In genomic region chr7:115274836-115275235, GRCm38 (mm10) we compare ENCODE assay signal across 13 mouse cellular contexts.
DNase-seq lines count a peak whose midpoint lies in the region; ATAC-seq and TF ChIP-seq lines count a peak whose summit lies in the region.
"Had no signal": no experiment of that assay in that cellular context is flagged by ENCODE, and none has a peak within 500 bp of the region (broad histone marks: within the 10 kb centered on the region; RNA-seq: fewer than 3 reads in every experiment).

No protein-coding gene starts in this region.

- peak; percentile 9 for DNase-seq in adrenal gland, postnatal 14 days
- DNase-seq in adrenal gland, adult 18-20 months (ENCODE audit: low spot score in 2 of 2), result no peak
- DNase-seq in liver, adult 2 months (ENCODE audit: extremely low read depth, low read depth, low spot score), result peak; percentile 80
- DNase-seq in liver, embryonic 11.5 days (ENCODE audit: low spot score), result no peak
- DNase-seq in kidney, adult 8-10 months, result peak; percentile 17 to 25
- DNase-seq in skeletal muscle tissue, adult 2 months (ENCODE audit: low read depth, low spot score), result peak; percentile 57
- DNase-seq in right cerebral cortex, postnatal 10 days (ENCODE audit: low spot score in 2 of 2), result no peak
- DNase-seq: liver, embryonic 13.5 days; thymus, postnatal 4 days had no signal

- TF ChIP-seq POLR2A in liver, adult 2 months (IDR thresholded peaks at IDR 0.05; ENCODE audit: extremely low read depth, insufficient read depth, low read length), result no peak

- no peaks in the 10 kb centered on the region for H3K9me3 ChIP-seq in liver, embryonic 11.5 days (ENCODE audit: control insufficient read depth, low read length)
- H3K9me3 ChIP-seq: liver, embryonic 13.5 days; midbrain, embryonic 12.5 days had no signal

- WGBS in liver, adult 2 months, result 16% methylated on average over 3 of the region's 3 CpGs
- WGBS in liver, embryonic 11.5 days, result 74% methylated on average over 3 of the region's 3 CpGs

- H3K79me2 ChIP-seq in liver, adult 2 months (ENCODE audit: control insufficient read depth, insufficient read depth, low read length), result no peaks in the 10 kb centered on the region

- no peak overlapping the region for H3K4me3 ChIP-seq in liver, adult 2 months (ENCODE audit: insufficient read depth, low read depth, low read length)
- H3K4me3 ChIP-seq in liver, embryonic 11.5 days (ENCODE audit: low read depth, low read length), result no peak overlapping the region
- H3K4me3 ChIP-seq: erythroblast, embryonic 14.5 days; left cerebral cortex, adult 2 months; liver, embryonic 13.5 days; midbrain, embryonic 12.5 days had no signal

- no peak overlapping the region for H3K9ac ChIP-seq in liver, adult 2 months (ENCODE audit: low read depth, low read length)
- no peak overlapping the region for H3K9ac ChIP-seq in liver, embryonic 11.5 days (ENCODE audit: low read depth, low read length)
- H3K9ac ChIP-seq: liver, embryonic 13.5 days; midbrain, embryonic 12.5 days had no signal

- ATAC-seq in liver, embryonic 11.5 days (replicated peaks; ENCODE audit: low FRiP score), result no peak
- ATAC-seq in monocyte, adult 5-6 weeks (replicated peaks; ENCODE audit: insufficient number of reproducible peaks, low FRiP score, low TSS enrichment, poor library complexity, severe bottlenecking), result no peak

- H3K36me3 ChIP-seq in liver, adult 2 months (ENCODE audit: control insufficient read depth, insufficient read depth, low read length), result no peaks in the 10 kb centered on the region
- no peaks in the 10 kb centered on the region for H3K36me3 ChIP-seq in liver, embryonic 11.5 days (ENCODE audit: control insufficient read depth, insufficient read depth, low read length)
- H3K36me3 ChIP-seq: liver, embryonic 13.5 days; midbrain, embryonic 12.5 days had no signal

- no peak overlapping the region for H3K4me2 ChIP-seq in liver, embryonic 11.5 days
- H3K4me2 ChIP-seq: liver, embryonic 13.5 days; midbrain, embryonic 12.5 days had no signal

- H3K4me1 ChIP-seq in liver, adult 2 months (ENCODE audit: control insufficient read depth, insufficient read depth, low read length), result peaks cover 6% of the 10 kb centered on the region; the same call in 1 of the 2 replicates
- no peaks in the 10 kb centered on the region for H3K4me1 ChIP-seq in liver, embryonic 11.5 days (replicated peaks; ENCODE audit: control insufficient read depth, insufficient read depth, low read length)
- H3K4me1 ChIP-seq: liver, embryonic 13.5 days had no signal

- TF ChIP-seq CTCF in liver, adult 2 months (IDR thresholded peaks at IDR 0.05; ENCODE audit: low read depth, low read length), result no peak

- H3K27ac ChIP-seq in liver, adult 2 months (replicated peaks; ENCODE audit: insufficient read depth, low read depth, low read length), result peak overlapping the region; percentile 62
- H3K27ac ChIP-seq in liver, embryonic 11.5 days (ENCODE audit: low read depth, low read length), result no peak overlapping the region
- H3K27ac ChIP-seq: left cerebral cortex, adult 2 months; liver, embryonic 13.5 days; midbrain, embryonic 12.5 days had no signal

- no peaks in the 10 kb centered on the region for H3K27me3 ChIP-seq in liver, adult 2 months (ENCODE audit: control insufficient read depth, insufficient read depth, low read length)
- no peaks in the 10 kb centered on the region for H3K27me3 ChIP-seq in liver, embryonic 11.5 days (replicated peaks; ENCODE audit: control insufficient read depth, insufficient read depth, low read length)
- H3K27me3 ChIP-seq: liver, embryonic 13.5 days; midbrain, embryonic 12.5 days had no signal

Comparison
In these comparisons a context has a peak if more than half of its experiments do, and no peak if none do; other contexts are left out.
1. DNase-seq: peak in adrenal gland, postnatal 14 days (single experiment), liver, adult 2 months (single experiment), kidney, adult 8-10 months (2 of 2) and skeletal muscle tissue, adult 2 months (single experiment); none in adrenal gland, adult 18-20 months (0 of 2), liver, embryonic 11.5 days (single experiment) and right cerebral cortex, postnatal 10 days (0 of 2).